Mouse (Mus musculus) stomach, embryonic 15.5 days (tissue): Measurements from ENCODE around the gene Lingo3. TPM values are rescaled to one million over a fixed set of nuclear protein-coding genes. Genes with fewer than 3 reads are reported as not detected.
"Not testable (repeated sequence)": the region's sequence is repeated elsewhere in the genome, so short reads cannot be mapped to it uniquely, and the experiment has no call there.

Experiments used
- ATAC-seq: fragments of 200-750 bp; cut with Nextera tagmentation; 2 replicates; pipeline ENCODE4 v1.8.0; 2017; ENCODE audit warnings: low read depth, moderate number of reproducible peaks, moderate TSS enrichment; ENCODE audit not compliant: insufficient read depth, low FRiP score
- H3K27ac ChIP-seq: fragments of 300-500 bp; sonication (generic); 2 replicates; pipeline ENCODE4 v1.5.1; 2015; ENCODE audit warnings: mild to moderate bottlenecking, inconsistent platforms
- H3K27me3 ChIP-seq: fragments of 300-500 bp; sonication (generic); replicated peaks from 2 replicates; pipeline ENCODE4 v1.6.1; 2015; ENCODE audit warnings: inconsistent platforms
- H3K36me3 ChIP-seq: fragments of 300-500 bp; sonication (generic); 2 replicates; pipeline ENCODE4 v1.6.1; 2015; ENCODE audit warnings: inconsistent platforms
- H3K4me1 ChIP-seq: fragments of 300-500 bp; sonication (generic); 2 replicates; pipeline ENCODE4 v1.6.1; 2015; ENCODE audit warnings: inconsistent platforms
- H3K4me2 ChIP-seq: fragments of 300-500 bp; sonication (generic); 2 replicates; pipeline ENCODE4 v1.6.1; 2015; ENCODE audit warnings: mild to moderate bottlenecking, inconsistent platforms
- H3K4me3 ChIP-seq: fragments of 300-500 bp; sonication (generic); replicated peaks from 2 replicates; pipeline ENCODE4 v1.5.1; 2015; ENCODE audit warnings: inconsistent platforms
- H3K9ac ChIP-seq: fragments of 300-500 bp; sonication (generic); 2 replicates; pipeline ENCODE4 v1.6.1; 2015; ENCODE audit warnings: inconsistent platforms
- H3K9me3 ChIP-seq: fragments of 300-500 bp; sonication (generic); 2 replicates; pipeline ENCODE4 v1.6.1; 2016; ENCODE audit warnings: inconsistent platforms
- WGBS: fragments of 180-500 bp; shearing (Covaris S2); methylation state at CpG from one replicate; pipeline ENCODE4 v1.1.7; 2015; 5-methylcytosine and 5-hydroxymethylcytosine counted together
- polyA plus RNA-seq: library from polyadenylated mRNA; unstranded; fragments of >200 nt; fragmentation: Nextera tagmentation; extraction: Ambion mirVana; gene quantifications from 2 replicates; pipeline ENCODE4 v1.2.1, GENCODE M21; 2015

Lingo3 gene
- polyA plus RNA-seq, 1 experiment from 2014 or later, result 0.24 TPM

- Histone ChIP-seq H3K4me1 (peaks cover 34% of the 10 kb centered on the region), H3K4me3 (peak overlapping the region; percentile 74), H3K9ac (peak overlapping the region; percentile 96), H3K36me3 (peaks cover 15% of the 10 kb centered on the region), H3K9me3 (no peaks in the 10 kb centered on the region), H3K27ac (peak overlapping the region; percentile 93; the same call in 1 of the 2 replicates), H3K4me2 (peak overlapping the region; percentile 94), H3K27me3 (no peaks in the 10 kb centered on the region)
- ATAC-seq, result no peak
- WGBS, result 5% methylated on average over 29 of the region's 29 CpGs
These were observed 16.6 kb downstream of the Lingo3 start for GRCm38 (mm10) chr10:80827063-80827869.

DNA sequence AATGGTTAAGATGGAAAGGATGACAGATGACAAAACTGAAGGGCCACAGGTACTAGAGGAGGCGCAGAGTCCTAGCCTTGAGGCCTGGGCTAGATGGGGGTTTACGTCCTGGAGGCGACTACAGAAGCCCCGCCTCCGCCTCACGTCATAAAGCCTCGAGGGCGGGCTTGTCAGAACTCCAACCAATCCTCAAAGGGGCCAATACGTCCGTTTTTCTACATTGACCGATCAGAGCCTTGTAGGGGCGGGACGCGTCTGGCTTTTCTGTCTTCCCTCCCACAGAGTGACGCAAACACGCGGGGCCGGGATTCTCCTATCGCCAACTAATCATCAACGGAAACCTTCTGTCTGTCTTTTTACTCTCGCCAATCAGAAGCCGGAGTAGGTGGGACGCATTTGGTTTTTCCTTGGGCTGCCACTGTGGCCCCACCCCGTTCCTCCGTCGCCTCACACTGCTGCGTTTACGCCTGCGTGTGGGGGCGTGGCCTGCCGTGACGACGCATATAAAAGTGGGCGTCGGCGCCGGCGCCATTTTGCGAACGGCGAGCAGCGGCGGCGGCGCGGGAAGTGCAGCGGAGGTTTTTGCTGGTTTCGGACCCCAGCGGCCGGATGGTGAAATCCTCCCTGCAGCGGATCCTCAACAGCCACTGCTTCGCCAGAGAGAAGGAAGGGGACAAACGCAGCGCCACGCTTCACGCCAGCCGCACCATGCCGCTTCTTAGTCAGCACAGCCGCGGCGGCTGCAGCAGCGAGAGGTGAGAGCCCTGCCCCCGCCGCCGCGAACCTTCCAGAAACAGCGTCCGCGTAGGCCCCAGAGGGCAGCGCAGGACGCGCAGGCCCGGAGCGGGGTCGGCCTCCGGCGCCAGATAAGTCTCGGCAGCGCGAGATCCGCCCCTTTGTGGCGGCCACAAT lies 17.4 kb downstream of the Lingo3 start, which contains the start of gene Oaz1:
Gene Oaz1 (plus strand): TSS at position 506 of the 912 bp plus-strand sequence.
- Histone ChIP-seq H3K27ac (peak within 1 kb of the TSS; percentile 93), H3K4me1 (peaks cover 34% of the 10 kb centered on the region), H3K36me3 (peaks cover 15% of the 10 kb centered on the region), H3K4me2 (peak within 1 kb of the TSS; percentile 94), H3K9me3 (no peaks in the 10 kb centered on the region), H3K9ac (peak within 1 kb of the TSS; percentile 96), H3K27me3 (no peaks in the 10 kb centered on the region), H3K4me3 (peak within 1 kb of the TSS; percentile 74)
- under 1% methylated on average over 81 of the region's 82 CpGs for WGBS
- ATAC-seq, result peak; percentile 97

DNA sequence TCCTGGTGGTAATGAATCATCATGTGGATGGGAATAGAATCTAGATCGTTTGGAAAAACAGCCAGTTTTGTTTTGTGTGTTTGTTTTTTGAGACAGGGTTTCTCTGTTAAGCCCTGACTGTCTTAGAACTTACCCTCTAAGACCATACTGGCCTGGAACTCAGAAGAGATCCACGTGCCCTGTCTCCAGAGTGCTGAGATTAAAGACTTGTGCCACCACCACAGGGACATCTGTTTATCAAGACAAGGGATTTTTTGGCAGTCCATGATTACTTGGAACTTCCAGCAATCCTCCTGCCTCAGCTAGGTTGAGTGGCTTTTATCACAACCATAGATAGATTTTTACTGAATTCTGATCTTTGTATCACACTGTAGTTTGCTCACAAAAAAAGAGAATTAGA lies 19.0 kb downstream of the Lingo3 start:
- Histone ChIP-seq H3K9me3 (no peaks in the 10 kb centered on the region), H3K36me3 (peaks cover 8% of the 10 kb centered on the region), H3K4me1 (peaks cover 19% of the 10 kb centered on the region), H3K27ac (no peak overlapping the region), H3K27me3 (no peaks in the 10 kb centered on the region), H3K4me3 (no peak overlapping the region), H3K9ac (no peak overlapping the region), H3K4me2 (no peak overlapping the region)
- WGBS, result 73% methylated on average over 2 of the region's 2 CpGs
- ATAC-seq, result no peak

DNA sequence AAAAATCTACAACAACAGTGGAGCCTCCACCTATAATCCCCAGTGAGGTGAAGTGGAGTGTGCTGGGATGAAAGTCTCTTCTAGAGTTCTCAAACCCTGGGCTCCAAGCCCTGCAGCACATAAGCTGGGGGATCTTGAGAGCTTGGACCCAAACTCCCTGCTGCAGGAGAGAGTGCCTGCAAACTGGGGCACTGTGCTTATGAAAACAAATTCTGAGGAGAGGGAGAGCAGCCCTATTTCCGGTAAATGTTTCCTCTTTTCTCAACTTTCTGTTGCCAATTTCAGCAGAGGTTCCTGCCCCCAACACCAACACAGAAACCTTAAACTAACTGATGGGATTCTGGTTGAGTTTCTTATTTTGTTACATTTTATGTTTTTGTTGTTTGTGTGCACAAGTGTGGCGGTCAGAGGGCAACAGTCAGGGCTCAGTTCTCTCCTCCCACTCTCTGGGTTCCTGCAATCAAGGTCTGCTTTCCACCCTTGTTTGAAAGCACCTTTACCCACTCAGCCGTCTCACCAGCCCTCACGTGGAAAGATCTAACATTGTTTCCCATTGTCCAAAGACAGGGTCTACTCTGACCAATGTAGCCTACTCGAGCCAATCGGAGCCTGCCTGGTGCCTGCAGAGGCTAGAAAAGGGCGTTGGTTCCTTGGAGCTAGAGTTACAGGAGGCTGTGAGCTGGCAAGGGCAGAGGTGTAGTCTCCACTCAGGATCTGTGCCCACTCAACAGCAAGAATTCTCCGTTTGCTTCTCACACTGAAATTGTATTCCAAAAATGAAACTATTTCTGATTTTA lies 19.8 kb downstream of the Lingo3 start:
- peaks cover 12% of the 10 kb centered on the region for H3K4me1 ChIP-seq
- H3K27ac ChIP-seq, result no peak overlapping the region; the same call in 1 of the 2 replicates
- ATAC-seq, result no peak
- no peaks in the 10 kb centered on the region for H3K36me3 ChIP-seq
- H3K4me3 ChIP-seq, result no peak overlapping the region
- no peaks in the 10 kb centered on the region for H3K9me3 ChIP-seq
- WGBS, result 53% methylated on average over 8 of the region's 8 CpGs
- H3K4me2 ChIP-seq, result no peak overlapping the region
- no peaks in the 10 kb centered on the region for H3K27me3 ChIP-seq
- no peak overlapping the region for H3K9ac ChIP-seq

GRCm38 (mm10) chr10:80823316-80823715 lies 20.5 kb downstream of the Lingo3 start:
- H3K27me3 ChIP-seq, result no peaks in the 10 kb centered on the region
- no peak for ATAC-seq
- no peak overlapping the region for H3K9ac ChIP-seq
- H3K36me3 ChIP-seq, result no peaks in the 10 kb centered on the region
- no peaks in the 10 kb centered on the region for H3K9me3 ChIP-seq
- 84% methylated on average over 1 of the region's 1 CpGs for WGBS
- no peak overlapping the region for H3K27ac ChIP-seq
- H3K4me3 ChIP-seq, result no peak overlapping the region
- no peak overlapping the region for H3K4me2 ChIP-seq
- peaks cover 9% of the 10 kb centered on the region for H3K4me1 ChIP-seq

- no peaks in the 10 kb centered on the region for H3K27me3 ChIP-seq
- no peak overlapping the region for H3K9ac ChIP-seq
- no peak for ATAC-seq
- peaks cover under 1% of the 10 kb centered on the region for H3K4me1 ChIP-seq
- H3K4me3 ChIP-seq, result no peak overlapping the region
- 87% methylated on average over 5 of the region's 5 CpGs for WGBS
- no peaks in the 10 kb centered on the region for H3K9me3 ChIP-seq
- no peak overlapping the region for H3K27ac ChIP-seq
- no peaks in the 10 kb centered on the region for H3K36me3 ChIP-seq
- no peak overlapping the region for H3K4me2 ChIP-seq
These were observed 21.3 kb downstream of the Lingo3 start for GRCm38 (mm10) chr10:80822528-80822927.

GRCm38 (mm10) chr10:80821991-80822390 lies 21.8 kb downstream of the Lingo3 start:
- no peak overlapping the region for H3K27ac ChIP-seq
- no peaks in the 10 kb centered on the region for H3K36me3 ChIP-seq
- H3K9ac ChIP-seq, result no peak overlapping the region
- H3K4me1 ChIP-seq, result no peaks in the 10 kb centered on the region
- H3K4me2 ChIP-seq, result no peak overlapping the region
- H3K4me3 ChIP-seq, result no peak overlapping the region
- H3K27me3 ChIP-seq, result no peaks in the 10 kb centered on the region
- H3K9me3 ChIP-seq, result no peaks in the 10 kb centered on the region
- WGBS, result 44% methylated on average over 2 of the region's 2 CpGs
- ATAC-seq, result no peak

GRCm38 (mm10) chr10:80819406-80819805 lies 24.4 kb downstream of the Lingo3 start:
- no peak overlapping the region for H3K9ac ChIP-seq
- no peaks in the 10 kb centered on the region for H3K9me3 ChIP-seq
- WGBS, result 25% methylated on average over 3 of the region's 3 CpGs
- peak overlapping the region; percentile 42; the same call in 1 of the 2 replicates for H3K27ac ChIP-seq
- no peaks in the 10 kb centered on the region for H3K27me3 ChIP-seq
- no peak for ATAC-seq
- H3K4me2 ChIP-seq, result no peak overlapping the region
- H3K4me3 ChIP-seq, result no peak overlapping the region
- H3K36me3 ChIP-seq, result no peaks in the 10 kb centered on the region
- H3K4me1 ChIP-seq, result no peaks in the 10 kb centered on the region

GRCm38 (mm10) chr10:80818599-80819281 lies 25.1 kb downstream of the Lingo3 start:
- H3K4me2 ChIP-seq, result no peak overlapping the region
- H3K27ac ChIP-seq, result peak overlapping the region; percentile 42; the same call in 1 of the 2 replicates
- no peak overlapping the region for H3K4me3 ChIP-seq
- 47% methylated on average over 6 of the region's 6 CpGs for WGBS
- no peaks in the 10 kb centered on the region for H3K36me3 ChIP-seq
- ATAC-seq, result peak; percentile 86
- H3K9ac ChIP-seq, result no peak overlapping the region
- H3K9me3 ChIP-seq, result no peaks in the 10 kb centered on the region
- H3K27me3 ChIP-seq, result no peaks in the 10 kb centered on the region
- H3K4me1 ChIP-seq, result no peaks in the 10 kb centered on the region

DNA sequence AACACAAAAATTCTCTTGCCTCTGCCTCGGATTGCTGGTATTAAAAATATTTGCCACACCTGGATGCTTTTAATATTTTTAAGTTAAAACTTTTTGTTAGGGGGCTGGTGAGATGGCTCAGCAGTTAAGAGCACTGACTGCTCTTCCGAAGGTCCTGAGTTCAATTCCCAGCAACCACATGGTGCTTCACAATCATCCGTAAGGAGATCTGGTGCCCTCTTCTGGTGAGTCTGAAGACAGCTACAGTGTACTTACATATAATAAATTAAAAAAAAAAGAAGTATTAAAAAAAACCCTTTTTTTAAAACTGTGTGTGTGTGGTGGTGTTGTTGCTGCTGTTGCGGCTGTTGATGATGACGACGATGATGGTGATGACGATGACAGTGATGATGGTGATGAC lies 25.9 kb downstream of the Lingo3 start:
- H3K27ac ChIP-seq, H3K36me3 ChIP-seq, H3K4me2 ChIP-seq, ATAC-seq, H3K9me3 ChIP-seq, H3K4me1 ChIP-seq, H3K4me3 ChIP-seq, H3K27me3 ChIP-seq, H3K9ac ChIP-seq: not testable (repeated sequence)
- WGBS, result 83% methylated on average over 7 of the region's 7 CpGs

DNA sequence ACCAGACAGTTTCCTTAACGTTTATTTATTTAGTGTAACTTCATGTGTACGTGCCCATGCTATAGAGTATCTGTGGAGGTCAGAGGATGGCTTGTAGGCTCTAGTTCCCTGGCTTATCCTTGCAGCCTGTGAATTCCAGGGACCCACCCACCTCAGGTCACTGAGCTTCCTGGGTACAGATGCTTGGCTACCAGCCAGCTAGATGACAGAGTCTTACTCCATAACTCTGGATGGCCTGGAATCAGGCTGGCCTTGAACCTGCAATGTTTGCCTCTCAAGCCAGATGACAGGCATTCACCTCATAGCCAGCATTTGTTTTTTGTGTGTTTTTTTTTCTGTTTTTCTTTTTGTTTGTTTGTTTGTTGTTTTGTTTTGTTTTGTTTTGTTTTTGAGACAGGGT lies 26.7 kb downstream of the Lingo3 start:
- no peak overlapping the region for H3K4me3 ChIP-seq
- no peak overlapping the region for H3K4me2 ChIP-seq
- H3K27ac ChIP-seq, result no peak overlapping the region
- H3K4me1 ChIP-seq, result no peaks in the 10 kb centered on the region
- no peaks in the 10 kb centered on the region for H3K9me3 ChIP-seq
- no peaks in the 10 kb centered on the region for H3K36me3 ChIP-seq
- WGBS, result 69% methylated on average over 2 of the region's 2 CpGs
- no peak for ATAC-seq
- no peaks in the 10 kb centered on the region for H3K27me3 ChIP-seq
- H3K9ac ChIP-seq, result no peak overlapping the region
